Mouse (Mus musculus): Measurements from ENCODE around the gene Gramd4. TPM values are rescaled to one million over a fixed set of nuclear protein-coding genes. Genes with fewer than 3 reads are reported as not detected.
"Not testable (repeated sequence)": the region's sequence is repeated elsewhere in the genome, so short reads cannot be mapped to it uniquely, and the experiment has no call there.

Gramd4 gene
- total and polyA plus RNA-seq, 2 experiments from 2014 or later: 16.2 to 35.0 TPM

DNA sequence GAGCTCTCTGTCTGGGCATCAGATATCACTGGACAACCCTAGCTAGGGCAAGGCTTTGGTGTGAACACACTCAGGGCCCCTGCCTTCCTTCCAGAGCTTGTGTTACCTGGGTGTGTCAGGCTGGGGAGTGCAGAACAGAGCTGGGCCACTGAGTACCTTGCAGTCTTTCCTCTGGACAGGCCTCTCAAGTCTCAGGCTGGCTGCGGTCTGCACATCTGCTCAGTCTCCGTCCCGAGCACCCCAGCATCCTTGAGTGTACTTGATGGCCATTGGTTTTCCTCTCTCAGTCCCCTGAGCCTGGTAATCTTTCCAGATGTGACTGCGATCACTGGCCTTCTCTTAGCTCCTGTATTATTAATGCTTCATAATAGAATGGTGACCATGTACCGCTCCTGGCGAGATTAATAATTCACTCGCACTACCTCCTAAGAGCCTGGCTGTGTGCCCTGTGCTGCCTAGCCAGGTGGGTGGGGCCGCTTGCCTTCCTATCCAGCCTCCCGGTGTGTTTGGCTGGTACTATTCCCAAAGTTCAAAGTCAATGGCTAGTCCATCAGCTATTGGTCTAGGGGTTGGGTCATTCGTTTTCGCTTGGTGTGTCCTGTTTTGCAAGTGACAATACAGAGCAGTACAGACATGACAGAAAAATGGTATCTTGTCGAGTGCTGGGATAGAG lies 34.6 kb downstream of the Gramd4 start:
- ATAC-seq (ENCODE audit: insufficient read depth, low read depth) (no peak), DNase-seq (ENCODE audit: low spot score) (no peak)
- Histone ChIP-seq H3K4me3 (ENCODE audit: low read depth, low read length) (no peak overlapping the region), H3K36me3 (replicated peaks; ENCODE audit: control insufficient read depth, insufficient read depth, low read length) (peaks cover 23% of the 10 kb centered on the region; the same call in 1 of the 2 replicates), H3K9me3 (replicated peaks; ENCODE audit: control insufficient read depth, low read length) (no peaks in the 10 kb centered on the region), H3K27me3 (ENCODE audit: control insufficient read depth, insufficient read depth, low read length) (no peaks in the 10 kb centered on the region), H3K9ac (replicated peaks; ENCODE audit: low read depth, low read length) (no peak overlapping the region), H3K4me2 (ENCODE audit: low read depth, low read length) (no peak overlapping the region), H3K4me1 (ENCODE audit: control insufficient read depth, insufficient read depth) (peaks cover 57% of the 10 kb centered on the region), H3K27ac (ENCODE audit: low read depth) (peak overlapping the region; percentile 13; the same call in 1 of the 2 replicates)
- WGBS: 67% methylated on average over 12 of the region's 12 CpGs
- TF ChIP-seq EP300 (IDR thresholded peaks at IDR 0.05; ENCODE audit: low read depth): no peak
- no peak for TF ChIP-seq CTCF (IDR thresholded peaks at IDR 0.05; ENCODE audit: low read depth)

GRCm38 (mm10) chr15:86093236-86093635 lies 35.7 kb downstream of the Gramd4 start:
- Histone ChIP-seq H3K4me2 (ENCODE audit: low read depth, low read length) (no peak overlapping the region), H3K27ac (ENCODE audit: low read depth) (peak overlapping the region; percentile 30; the same call in 1 of the 2 replicates), H3K27me3 (ENCODE audit: control insufficient read depth, insufficient read depth, low read length) (no peaks in the 10 kb centered on the region), H3K4me3 (ENCODE audit: low read depth, low read length) (no peak overlapping the region), H3K36me3 (replicated peaks; ENCODE audit: control insufficient read depth, insufficient read depth, low read length) (peaks cover 23% of the 10 kb centered on the region; the same call in 1 of the 2 replicates), H3K4me1 (ENCODE audit: control insufficient read depth, insufficient read depth) (peaks cover 46% of the 10 kb centered on the region), H3K9ac (replicated peaks; ENCODE audit: low read depth, low read length) (no peak overlapping the region), H3K9me3 (replicated peaks; ENCODE audit: control insufficient read depth, low read length) (no peaks in the 10 kb centered on the region)
- ATAC-seq (ENCODE audit: insufficient read depth, low read depth) (no peak), DNase-seq (ENCODE audit: low spot score) (no peak)
- WGBS: 95% methylated on average over 1 of the region's 1 CpGs
- no peak for TF ChIP-seq CTCF (IDR thresholded peaks at IDR 0.05; ENCODE audit: low read depth)
- TF ChIP-seq EP300 (IDR thresholded peaks at IDR 0.05; ENCODE audit: low read depth): no peak

- WGBS: 67% methylated on average over 10 of the region's 10 CpGs
- ATAC-seq (ENCODE audit: insufficient read depth, low read depth): no peak
- no peak overlapping the region for H3K4me3 ChIP-seq (ENCODE audit: low read depth, low read length)
- TF ChIP-seq CTCF (IDR thresholded peaks at IDR 0.05; ENCODE audit: low read depth): no peak
- TF ChIP-seq EP300 (IDR thresholded peaks at IDR 0.05; ENCODE audit: low read depth): no peak
- peaks cover 34% of the 10 kb centered on the region for H3K4me1 ChIP-seq (ENCODE audit: control insufficient read depth, insufficient read depth)
- H3K9me3 ChIP-seq (replicated peaks; ENCODE audit: control insufficient read depth, low read length): no peaks in the 10 kb centered on the region
- peaks cover 29% of the 10 kb centered on the region for H3K36me3 ChIP-seq (replicated peaks; ENCODE audit: control insufficient read depth, insufficient read depth, low read length)
- no peak overlapping the region for H3K4me2 ChIP-seq (ENCODE audit: low read depth, low read length)
- no peak overlapping the region for H3K27ac ChIP-seq (ENCODE audit: low read depth)
- no peak overlapping the region for H3K9ac ChIP-seq (replicated peaks; ENCODE audit: low read depth, low read length)
- no peaks in the 10 kb centered on the region for H3K27me3 ChIP-seq (ENCODE audit: control insufficient read depth, insufficient read depth, low read length)
- no peak for DNase-seq (ENCODE audit: low spot score)
Observed at GRCm38 (mm10) chr15:86094324-86095121, 37.0 kb downstream of the Gramd4 start.

GRCm38 (mm10) chr15:86095722-86096603 lies 38.5 kb downstream of the Gramd4 start:
- WGBS: 79% methylated on average over 17 of the region's 17 CpGs
- Histone ChIP-seq H3K4me3 (ENCODE audit: low read depth, low read length) (no peak overlapping the region), H3K4me2 (ENCODE audit: low read depth, low read length) (no peak overlapping the region), H3K4me1 (ENCODE audit: control insufficient read depth, insufficient read depth) (peaks cover 21% of the 10 kb centered on the region), H3K27me3 (ENCODE audit: control insufficient read depth, insufficient read depth, low read length) (no peaks in the 10 kb centered on the region), H3K36me3 (replicated peaks; ENCODE audit: control insufficient read depth, insufficient read depth, low read length) (peaks cover 34% of the 10 kb centered on the region), H3K27ac (ENCODE audit: low read depth) (peak overlapping the region; percentile 50), H3K9me3 (replicated peaks; ENCODE audit: control insufficient read depth, low read length) (no peaks in the 10 kb centered on the region), H3K9ac (replicated peaks; ENCODE audit: low read depth, low read length) (no peak overlapping the region)
- no peak for TF ChIP-seq CTCF (IDR thresholded peaks at IDR 0.05; ENCODE audit: low read depth)
- TF ChIP-seq EP300 (IDR thresholded peaks at IDR 0.05; ENCODE audit: low read depth): no peak
- ATAC-seq (ENCODE audit: insufficient read depth, low read depth) (no peak), DNase-seq (ENCODE audit: low spot score) (no peak)

DNA sequence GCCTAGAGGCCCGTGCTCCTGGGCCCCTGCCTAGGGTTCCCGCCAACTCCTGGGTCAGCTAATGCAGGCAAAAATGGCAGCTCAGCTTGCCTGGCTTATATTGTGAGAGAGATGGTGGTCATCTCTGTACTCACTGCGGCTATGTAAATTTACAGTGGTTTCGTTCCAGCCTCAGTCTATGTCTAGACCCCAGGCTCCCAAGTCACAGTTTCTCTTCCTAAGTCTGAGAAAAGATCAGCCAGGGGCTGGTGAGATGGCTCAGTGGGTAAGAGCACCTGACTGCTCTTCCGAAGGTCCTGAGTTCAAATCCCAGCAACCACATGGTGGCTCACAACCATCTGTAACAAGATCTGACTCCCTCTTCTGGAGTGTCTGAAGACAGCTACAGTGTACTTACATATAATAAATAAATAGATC lies 39.1 kb downstream of the Gramd4 start:
- not testable (repeated sequence) for H3K27me3 ChIP-seq (ENCODE audit: control insufficient read depth, insufficient read depth, low read length); H3K9ac ChIP-seq (replicated peaks; ENCODE audit: low read depth, low read length); H3K4me2 ChIP-seq (ENCODE audit: low read depth, low read length); H3K9me3 ChIP-seq (replicated peaks; ENCODE audit: control insufficient read depth, low read length); ATAC-seq (ENCODE audit: insufficient read depth, low read depth); H3K4me3 ChIP-seq (ENCODE audit: low read depth, low read length); DNase-seq (ENCODE audit: low spot score)
- Histone ChIP-seq H3K4me1 (ENCODE audit: control insufficient read depth, insufficient read depth) (peaks cover 17% of the 10 kb centered on the region), H3K27ac (ENCODE audit: low read depth) (peak overlapping the region; percentile 50), H3K36me3 (replicated peaks; ENCODE audit: control insufficient read depth, insufficient read depth, low read length) (peaks cover 37% of the 10 kb centered on the region)
- WGBS: 90% methylated on average over 5 of the region's 5 CpGs

Measured in heart, postnatal 0 days (tissue).